Mouse (Mus musculus): ENCODE data around the gene Myef2.

Gene Myef2

GRCm38 (mm10) chr2:125067894-125068293, 55.6 kb downstream of the Myef2 start, which contains the start of gene Slc24a5:
Slc24a5 (plus strand) TSS chr2:125068124.
- no peak for DNase-seq (ENCODE audit: low read depth, low spot score)

GRCm38 (mm10) chr2:125067373-125067772, 56.1 kb downstream of the Myef2 start:
- DNase-seq (ENCODE audit: low read depth, low spot score): no peak

DNA sequence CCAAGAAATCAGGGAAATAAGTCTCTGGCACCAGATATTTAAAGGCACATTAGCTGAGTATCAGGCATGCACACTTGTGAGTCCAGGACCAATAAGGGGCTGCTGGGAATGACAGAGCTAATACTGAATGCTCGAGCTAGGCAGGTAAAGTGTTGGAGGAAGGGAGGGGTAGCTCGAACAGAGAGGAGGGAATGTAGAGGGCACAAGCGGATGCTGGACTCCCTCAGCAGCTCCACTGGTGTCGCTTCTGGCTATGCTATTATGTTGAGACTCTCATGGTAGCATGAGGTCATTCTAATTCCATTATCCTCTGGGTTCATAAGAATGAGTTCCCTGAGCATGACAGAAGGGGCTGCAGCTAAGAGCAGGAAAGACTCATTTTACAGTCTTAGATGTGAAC, 60.5 kb downstream of the Myef2 start:
- no peak for DNase-seq (ENCODE audit: low read depth, low spot score)

DNA sequence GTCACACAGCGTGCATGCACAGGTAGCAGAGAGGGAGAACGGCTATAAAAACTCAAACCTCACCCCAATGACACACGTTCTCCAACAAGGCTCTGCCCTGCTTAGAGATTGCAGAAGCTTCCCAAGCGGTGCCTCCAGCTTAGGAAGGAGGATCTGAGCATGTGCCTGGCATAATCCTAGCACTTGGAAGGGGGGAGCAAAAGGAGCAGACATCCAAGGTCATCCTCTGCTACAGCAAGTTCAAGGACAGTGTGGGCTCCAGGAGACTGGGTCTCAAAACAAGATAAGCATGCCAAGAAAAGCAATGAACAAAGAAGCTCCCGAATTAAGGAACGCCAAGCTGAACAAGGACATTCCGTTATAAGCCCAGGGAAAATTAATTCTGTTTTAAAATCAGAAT, 62.0 kb downstream of the Myef2 start:
- no peak for DNase-seq (ENCODE audit: low read depth, low spot score)

DNA sequence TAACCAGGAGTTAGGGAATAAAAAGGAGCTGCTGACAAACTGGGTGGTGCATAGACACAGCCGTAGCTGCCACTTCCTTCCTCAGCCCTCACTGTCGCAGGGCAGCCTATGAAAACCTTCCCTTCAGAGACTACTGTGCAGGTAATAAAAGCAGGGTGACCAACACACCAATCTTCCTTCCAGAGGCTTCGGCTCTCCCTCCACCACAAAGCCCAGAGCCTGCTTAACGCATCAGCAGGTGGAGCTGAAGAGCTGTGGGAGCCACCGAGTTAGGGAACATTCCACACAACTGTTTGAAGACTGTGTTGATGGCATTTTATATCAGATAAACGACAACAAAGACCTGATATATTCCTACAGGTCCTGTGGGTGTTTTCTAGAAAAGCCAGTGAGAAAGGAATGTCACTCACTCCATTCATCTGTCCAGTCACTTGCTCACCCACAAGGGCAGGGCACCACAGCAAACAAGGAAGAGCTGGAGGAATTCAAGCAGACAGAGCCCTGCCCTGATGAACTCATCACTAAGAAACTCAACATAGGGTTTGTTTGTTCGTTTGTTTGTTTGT, 66.1 kb downstream of the Myef2 start:
- DNase-seq (ENCODE audit: low read depth, low spot score): no peak

DNA sequence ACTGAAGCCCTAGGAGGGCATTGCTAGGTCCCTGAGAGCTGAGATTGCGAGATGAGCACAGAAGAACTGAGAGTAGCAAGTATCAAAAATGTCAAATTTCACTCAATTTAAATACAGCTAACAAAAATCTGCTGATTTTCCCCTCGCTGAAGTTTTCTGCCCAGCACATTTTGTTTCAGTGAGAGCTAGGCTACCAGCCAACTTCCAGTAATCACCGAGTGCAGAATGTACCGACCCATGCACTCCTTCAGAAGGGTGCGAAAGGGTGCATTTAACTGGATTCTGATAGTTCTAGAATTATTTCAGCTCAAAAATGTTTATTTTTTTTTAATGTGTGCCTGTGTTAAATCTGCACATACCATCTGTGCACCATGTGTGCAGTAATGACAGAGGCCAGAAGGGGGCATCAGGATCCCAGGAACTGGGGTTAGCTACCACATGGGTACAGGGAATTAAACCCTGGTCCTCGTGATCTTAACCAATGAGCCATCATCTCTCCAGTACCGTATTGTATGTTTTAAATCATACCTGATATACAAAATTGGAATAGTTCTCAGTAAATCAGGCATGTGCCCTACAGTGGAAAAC, 68.1 kb downstream of the Myef2 start:
- DNase-seq (ENCODE audit: low read depth, low spot score): peak; percentile 7
